Mouse (Mus musculus) CH12.LX (cell line): ENCODE measurements around the gene Col6a6. TPM values are rescaled to one million over a fixed set of nuclear protein-coding genes. Genes with fewer than 3 reads are reported as not detected.

ENCODE experiments used
- DNase-seq: peaks from one replicate; pipeline ENCODE4 v3.0.0-alpha.2; 2013; ENCODE audit errors: extremely low read depth
- H3K27ac ChIP-seq: 2 replicates; pipeline ENCODE4 v1.5.1; 2012; ENCODE audit warnings: low read depth, mild to moderate bottlenecking, control low read depth, moderate library complexity; ENCODE audit not compliant: insufficient read depth
- H3K27me3 ChIP-seq: replicated peaks from 2 replicates; pipeline ENCODE3; 2012; ENCODE audit warnings: inconsistent platforms
- H3K36me3 ChIP-seq, 2 experiments: replicated peaks in 1 of 2; 2 replicates each; pipeline versions ENCODE3 to v1.6.1; 2012; ENCODE audit warnings: inconsistent platforms in 1 of 2, low read length in 1 of 2, mild to moderate bottlenecking in 1 of 2, mixed read lengths in 1 of 2, moderate library complexity in 1 of 2; ENCODE audit not compliant: control insufficient read depth in 1 of 2, insufficient read depth in 1 of 2
- H3K4me1 ChIP-seq, 2 experiments: 2 replicates each; pipeline ENCODE4 v1.6.1; 2012; ENCODE audit warnings: inconsistent platforms in 1 of 2, moderate library complexity in 1 of 2; ENCODE audit not compliant: insufficient read depth in 2 of 2, control insufficient read depth in 1 of 2
- H3K4me2 ChIP-seq: 2 replicates; pipeline ENCODE4 v1.6.1; 2012; ENCODE audit warnings: low read depth, mild to moderate bottlenecking, control low read depth; ENCODE audit not compliant: poor library complexity, insufficient read depth, severe bottlenecking
- H3K4me3 ChIP-seq, 3 experiments: fragments of 150-350 bp in 1 of 3; sonication (generic) in 1 of 3; replicated peaks in 1 of 3; 2 replicates each; pipeline versions ENCODE3 to v1.5.1; 2011 to 2012; ENCODE audit warnings: low read depth in 2 of 3, low read length in 2 of 3, mild to moderate bottlenecking in 2 of 3, moderate library complexity in 2 of 3, control low read depth in 1 of 3, improper control_type of control experiment in 1 of 3, inconsistent platforms in 1 of 3, mixed read lengths in 1 of 3; ENCODE audit not compliant: poor library complexity in 1 of 3
- H3K79me2 ChIP-seq: replicated peaks from 2 replicates; pipeline ENCODE4 v1.6.1; 2012; ENCODE audit warnings: mild to moderate bottlenecking, moderate library complexity; ENCODE audit not compliant: control insufficient read depth, poor library complexity, insufficient read depth, severe bottlenecking; ENCODE audit errors: extremely low read depth
- H3K9ac ChIP-seq: 2 replicates; pipeline ENCODE4 v1.6.1; 2012; ENCODE audit warnings: low read depth, mild to moderate bottlenecking, control low read depth, moderate library complexity; ENCODE audit not compliant: insufficient read depth
- H3K9me3 ChIP-seq: replicated peaks from 2 replicates; pipeline ENCODE3; 2012; ENCODE audit warnings: low read length, inconsistent platforms, mixed read lengths
- CHD2 ChIP-seq: IDR thresholded peaks from 2 replicates; pipeline ENCODE4 v1.6.1; 2011; ENCODE audit warnings: low read length, improper control_type of control experiment
- GABPA ChIP-seq: IDR thresholded peaks from 2 replicates; pipeline ENCODE4 v1.6.1; 2012; ENCODE audit warnings: low read depth, low read length, improper control_type of control experiment, inconsistent platforms; ENCODE audit not compliant: insufficient replicate concordance
- IRF4 ChIP-seq: IDR thresholded peaks from 2 replicates; pipeline ENCODE4 v1.6.1; 2014; ENCODE audit warnings: low read depth, mild to moderate bottlenecking, inconsistent platforms, low read length, improper control_type of control experiment
- JUN ChIP-seq: IDR thresholded peaks from 2 replicates; pipeline ENCODE4 v1.6.1; 2011; ENCODE audit warnings: low read depth, mild to moderate bottlenecking, low read length, improper control_type of control experiment, moderate library complexity; ENCODE audit not compliant: insufficient read depth
- MAZ ChIP-seq: IDR thresholded peaks from 2 replicates; pipeline ENCODE4 v1.6.1; 2012; ENCODE audit warnings: low read depth, mild to moderate bottlenecking, inconsistent platforms, low read length, improper control_type of control experiment, moderate library complexity
- MXI1 ChIP-seq: IDR thresholded peaks from 2 replicates; pipeline ENCODE4 v1.6.1; 2011; ENCODE audit warnings: mild to moderate bottlenecking, low read depth, low read length, improper control_type of control experiment
- NRF1 ChIP-seq: IDR thresholded peaks from 2 replicates; pipeline ENCODE4 v1.6.1; 2014; ENCODE audit warnings: low read depth, mild to moderate bottlenecking, inconsistent platforms, low read length, improper control_type of control experiment, moderate library complexity
- PAX5 ChIP-seq: IDR thresholded peaks from 2 replicates; pipeline ENCODE4 v1.6.1; 2012; ENCODE audit warnings: low read length, inconsistent platforms, mixed read lengths
- POLR2AphosphoS2 ChIP-seq: IDR thresholded peaks from 2 replicates; pipeline ENCODE4 v1.6.1; 2011; ENCODE audit warnings: low read depth, low read length, improper control_type of control experiment
- RCOR1 ChIP-seq: conservative IDR thresholded peaks from 2 replicates; pipeline ENCODE4 v1.6.1; 2012; ENCODE audit warnings: low read depth, mild to moderate bottlenecking, inconsistent platforms, low read length, improper control_type of control experiment
- SMC3 ChIP-seq: IDR thresholded peaks from 2 replicates; pipeline ENCODE4 v1.6.1; 2011; ENCODE audit warnings: low read depth, low read length, improper control_type of control experiment
- TCF12 ChIP-seq: IDR thresholded peaks from 2 replicates; pipeline ENCODE4 v1.6.1; 2014; ENCODE audit warnings: low read depth, mild to moderate bottlenecking, inconsistent platforms, low read length, improper control_type of control experiment
- UBTF ChIP-seq: IDR thresholded peaks from 2 replicates; pipeline ENCODE4 v1.6.1; 2012; ENCODE audit warnings: low read depth, mild to moderate bottlenecking, inconsistent platforms, low read length, improper control_type of control experiment, moderate library complexity
- USF1 ChIP-seq: IDR thresholded peaks from 2 replicates; pipeline ENCODE4 v1.6.1; 2014; ENCODE audit warnings: low read depth, mild to moderate bottlenecking, inconsistent platforms, low read length, improper control_type of control experiment
- ZC3H11A ChIP-seq: IDR thresholded peaks from 2 replicates; pipeline ENCODE4 v1.6.1; 2012; ENCODE audit warnings: low read depth, mild to moderate bottlenecking, inconsistent platforms, low read length, improper control_type of control experiment
- ZNF384 ChIP-seq: IDR thresholded peaks from 2 replicates; pipeline ENCODE4 v1.6.1; 2012; ENCODE audit warnings: low read depth, low read length, improper control_type of control experiment, inconsistent platforms
- dilution Hi-C: fragments of 300-500 bp; cut with MboI; formaldehyde crosslinking; loops from 2 replicates; pipeline ENCODE4 v1.14.3; 2020; ENCODE audit warnings: low sequenced_read_pairs; ENCODE audit not compliant: extremely low pct_unique_long_range_greater_than_20kb, extremely low pct_ligation_motif_present
- in situ Hi-C: fragments of 300-500 bp; cut with MboI; formaldehyde crosslinking; loops from 3 replicates; pipeline ENCODE4 v1.14.3; 2019; ENCODE audit warnings: low sequenced_read_pairs, low pct_ligation_motif_present, low pct_unique_long_range_greater_than_20kb, mixed read lengths
- polyA plus RNA-seq: library from polyadenylated mRNA; unstranded; fragments of >175 nt; gene quantifications from 2 replicates; pipeline ENCODE4 v1.2.1, GENCODE M21; 2012; ENCODE audit warnings: low read depth; ENCODE audit not compliant: insufficient read length
- total RNA-seq, 2 experiments: library from RNA; depleted of rRNA; stranded (reverse); fragments of 300-350 nt in 1 of 2; fragments of >200 nt in 1 of 2; gene quantifications; 2 replicates each; pipeline ENCODE4 v1.2.3; 2012 to 2014

Col6a6 gene
- total and polyA plus RNA-seq, 3 experiments = not detected

GRCm38 (mm10) chr9:105684549-105685165 is 143.3 kb downstream of the Col6a6 start:
- no peak for TF ChIP-seq MAZ
- no peak for TF ChIP-seq TCF12
- TF ChIP-seq CHD2 = no peak
- TF ChIP-seq MXI1 = no peak
- no peak for TF ChIP-seq SMC3
- no peak for TF ChIP-seq POLR2AphosphoS2
- TF ChIP-seq USF1 = no peak
- TF ChIP-seq NRF1 = no peak
- TF ChIP-seq GABPA = no peak
- TF ChIP-seq PAX5 = no peak
- H3K4me2 ChIP-seq = no peak overlapping the region
- dilution Hi-C loops = no loop called here

GRCm38 (mm10) chr9:105681386-105681785 is 146.6 kb downstream of the Col6a6 start:
- H3K4me1 ChIP-seq = no peaks in the 10 kb centered on the region
- TF ChIP-seq ZNF384 = no peak
- TF ChIP-seq MAZ = no peak
- TF ChIP-seq ZC3H11A = no peak
- peaks cover 68 to 88% of the 10 kb centered on the region in 2 experiments for H3K36me3 ChIP-seq
- H3K4me3 ChIP-seq = no peak overlapping the region
- H3K27me3 ChIP-seq = no peaks in the 10 kb centered on the region
- dilution Hi-C loops = no loop called here
- H3K27ac ChIP-seq = no peak overlapping the region
- DNase-seq = no peak
- in situ Hi-C loops = loop anchor here (25.0 kb wide), 1 partner anchor 306 kb away; no protein-coding TSS in a partner anchor
- no peak overlapping the region for H3K9ac ChIP-seq
- H3K9me3 ChIP-seq = no peaks in the 10 kb centered on the region
- no peaks in the 10 kb centered on the region for H3K79me2 ChIP-seq
- no peak overlapping the region for H3K4me2 ChIP-seq

More at GRCm38 (mm10) chr9:105684549-105685165, 143.3 kb downstream of the Col6a6 start:
- DNase-seq = no peak
- H3K79me2 ChIP-seq = no peaks in the 10 kb centered on the region
- in situ Hi-C loops = loop anchor here (25.0 kb wide), 1 partner anchor 303 kb away; no protein-coding TSS in a partner anchor
- no peak overlapping the region for H3K9ac ChIP-seq
- H3K27ac ChIP-seq = no peak overlapping the region
- H3K9me3 ChIP-seq = no peaks in the 10 kb centered on the region
- no peaks in the 10 kb centered on the region for H3K27me3 ChIP-seq
- H3K4me1 ChIP-seq = no peaks in the 10 kb centered on the region
- H3K4me3 ChIP-seq = no peak overlapping the region
- peaks cover 62 to 94% of the 10 kb centered on the region in 2 experiments for H3K36me3 ChIP-seq

- in situ Hi-C loops (loop anchor here (25.0 kb wide), 1 partner anchor 311 kb away; no protein-coding TSS in a partner anchor), dilution Hi-C loops (no loop called here)
- Histone ChIP-seq H3K79me2 (no peaks in the 10 kb centered on the region), H3K27ac (no peak overlapping the region), H3K4me2 (no peak overlapping the region), H3K4me3 (no peak overlapping the region), H3K36me3 (peaks cover 48 to 82% of the 10 kb centered on the region in 2 experiments), H3K9me3 (no peaks in the 10 kb centered on the region), H3K27me3 (no peaks in the 10 kb centered on the region), H3K9ac (no peak overlapping the region), H3K4me1 (no peaks in the 10 kb centered on the region)
- TF ChIP-seq RCOR1 = no peak
- no peak for TF ChIP-seq ZNF384
- TF ChIP-seq JUN = no peak
- no peak for TF ChIP-seq TCF12
- no peak for TF ChIP-seq UBTF
- TF ChIP-seq IRF4 = no peak
- no peak for DNase-seq
Observed at GRCm38 (mm10) chr9:105675941-105676340, 152.0 kb downstream of the Col6a6 start.
